Mouse (Mus musculus) heart, adult 8-10 months (tissue): Measurements from ENCODE around the gene St8sia1. TPM values are rescaled to one million over a fixed set of nuclear protein-coding genes. Genes with fewer than 3 reads are reported as not detected.

ENCODE experiments used
- DNase-seq: peaks from one replicate; pipeline ENCODE4 v3.0.0; 2022; ENCODE audit warnings: low spot score
- total RNA-seq, 4 experiments: library from RNA; stranded (reverse); gene quantifications; 2 replicates each; pipeline ENCODE4 v1.2.4; 2022

St8sia1 gene
- total RNA-seq, 4 experiments from 2014 or later = 0.09 to 0.25 (median 0.17) TPM

DNA sequence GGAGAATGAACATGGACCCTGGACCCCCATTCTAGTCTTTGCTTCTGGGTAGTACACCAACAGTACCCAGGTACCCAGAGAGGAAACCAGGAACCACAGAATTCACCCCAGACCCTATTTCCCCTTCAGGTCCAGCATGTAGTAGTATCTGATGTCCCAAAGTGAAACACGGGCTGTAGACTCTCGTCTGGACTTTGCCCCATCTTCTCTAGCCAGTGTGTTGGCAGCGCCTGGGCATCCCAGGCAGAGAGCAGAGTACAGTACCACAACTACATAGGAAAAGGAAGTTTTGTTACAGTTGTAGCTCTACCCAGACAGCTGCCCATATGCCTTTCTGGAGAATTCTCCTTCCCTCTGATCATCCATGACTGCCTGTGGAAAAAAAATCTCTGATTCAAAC lies 134.0 kb downstream of the St8sia1 start:
- no peak for DNase-seq

DNA sequence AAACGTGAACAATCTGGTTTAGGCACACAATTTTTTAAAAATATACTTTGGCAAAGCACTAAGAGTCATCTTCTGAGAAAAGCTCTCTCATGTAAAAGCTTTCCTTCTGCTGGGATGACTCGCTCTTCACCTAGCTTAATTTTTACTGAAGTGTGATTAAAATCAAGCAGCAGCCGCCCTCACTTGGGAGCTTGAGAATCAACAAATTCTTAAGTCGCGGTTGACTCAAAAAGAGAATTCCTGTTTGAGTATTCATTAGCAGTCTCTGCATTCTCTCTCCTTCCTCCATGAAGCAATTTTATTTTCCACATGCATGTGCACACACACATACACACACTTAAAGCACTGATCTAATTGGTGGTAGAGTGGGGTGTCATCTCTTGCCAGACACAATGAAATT lies 138.8 kb downstream of the St8sia1 start:
- no peak for DNase-seq

DNA sequence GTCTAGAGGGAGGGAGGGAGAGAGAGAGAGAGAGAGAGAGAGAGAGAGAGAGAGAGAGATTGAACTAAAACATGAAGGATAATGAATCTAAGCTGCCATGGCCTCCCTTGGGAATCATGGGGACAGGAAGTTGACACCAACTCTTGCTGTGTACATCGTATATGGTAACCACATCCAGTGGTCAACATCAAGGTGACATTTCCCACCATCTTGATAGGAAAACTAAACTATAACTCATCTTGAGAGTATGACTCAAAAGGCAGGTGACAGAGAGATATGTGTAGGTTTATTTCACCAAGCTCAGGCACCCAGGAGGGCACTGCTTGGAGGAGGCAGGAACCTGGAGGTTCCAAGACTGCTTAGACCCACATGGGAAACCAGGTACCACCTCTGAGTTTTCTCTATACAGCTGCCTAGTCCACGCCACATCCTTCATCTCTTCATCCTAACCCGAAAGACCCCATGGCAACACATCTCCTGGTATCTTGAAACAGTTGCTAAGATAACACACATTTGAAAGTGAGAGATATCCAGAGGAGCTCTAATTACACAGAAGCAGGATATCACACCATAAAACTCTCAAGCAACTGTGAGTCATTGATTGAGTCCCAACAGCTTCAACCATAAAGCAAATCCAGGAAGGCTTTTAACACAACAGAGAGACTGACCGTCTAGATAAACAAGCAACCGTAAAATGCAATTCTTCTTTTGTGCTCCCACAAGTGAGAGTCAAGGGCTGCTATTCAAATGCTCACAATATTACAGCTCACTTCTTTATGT lies 141.1 kb downstream of the St8sia1 start:
- no peak for DNase-seq

DNA sequence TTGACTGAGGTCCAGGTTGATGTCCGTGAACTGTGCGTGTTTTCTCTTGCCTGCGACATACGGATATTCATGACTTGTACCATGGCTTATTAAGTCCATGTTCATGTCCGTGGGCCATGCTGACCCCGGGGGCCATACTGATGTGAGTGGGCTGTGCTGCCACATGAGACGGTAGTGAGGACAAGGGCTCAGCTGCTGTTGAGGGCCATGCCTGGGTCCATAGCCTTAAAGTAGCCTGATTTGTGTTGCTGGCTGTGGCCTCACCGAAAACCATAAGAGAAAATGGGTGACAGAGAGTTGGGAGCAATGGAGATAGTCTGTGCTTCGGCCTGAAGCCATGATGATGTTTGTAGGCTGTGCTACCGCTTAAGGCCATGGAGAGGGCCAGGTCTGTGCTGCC lies 145.9 kb downstream of the St8sia1 start:
- no peak for DNase-seq

DNA sequence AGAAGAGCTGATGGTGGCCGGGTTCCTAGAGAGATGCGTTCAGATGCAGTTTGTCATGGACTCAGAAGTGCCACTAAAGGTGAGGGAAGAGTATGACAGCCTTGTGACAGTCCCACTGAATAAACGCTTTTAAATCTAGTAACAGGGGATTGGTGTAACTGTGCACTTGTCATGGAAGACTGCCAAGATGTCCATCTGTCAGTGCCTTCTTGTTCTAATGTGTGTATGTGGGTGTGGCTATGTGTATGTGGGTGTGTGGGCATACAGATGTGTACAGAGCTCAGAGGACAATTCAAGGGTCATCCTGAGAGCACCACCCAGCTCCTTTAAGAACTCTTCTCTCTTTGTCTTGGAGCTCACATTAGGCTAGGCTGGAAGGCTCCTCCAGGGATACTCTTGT lies 148.7 kb downstream of the St8sia1 start:
- no peak for DNase-seq

DNA sequence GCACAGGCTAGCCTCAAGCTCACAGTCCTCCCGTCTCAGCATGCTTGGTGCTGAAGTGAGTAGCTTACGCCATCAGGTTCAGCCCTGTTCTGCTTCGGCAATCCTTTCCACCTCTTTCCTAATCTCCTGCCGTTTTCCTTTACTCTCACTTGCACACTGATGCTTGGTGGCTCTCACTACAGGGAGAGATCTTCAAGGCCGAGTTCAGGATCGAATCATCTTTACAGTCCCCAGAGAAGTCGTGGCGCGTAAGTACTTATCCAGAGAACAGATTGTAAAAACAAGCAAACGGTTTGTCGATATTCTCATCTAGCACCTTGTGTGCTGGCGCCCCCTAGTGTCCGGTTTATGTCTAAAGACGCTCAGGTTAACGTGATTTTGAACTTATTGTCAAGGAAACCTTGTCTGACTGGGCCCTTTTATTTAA lies 149.7 kb downstream of the St8sia1 start:
- DNase-seq = peak; percentile 46

DNA sequence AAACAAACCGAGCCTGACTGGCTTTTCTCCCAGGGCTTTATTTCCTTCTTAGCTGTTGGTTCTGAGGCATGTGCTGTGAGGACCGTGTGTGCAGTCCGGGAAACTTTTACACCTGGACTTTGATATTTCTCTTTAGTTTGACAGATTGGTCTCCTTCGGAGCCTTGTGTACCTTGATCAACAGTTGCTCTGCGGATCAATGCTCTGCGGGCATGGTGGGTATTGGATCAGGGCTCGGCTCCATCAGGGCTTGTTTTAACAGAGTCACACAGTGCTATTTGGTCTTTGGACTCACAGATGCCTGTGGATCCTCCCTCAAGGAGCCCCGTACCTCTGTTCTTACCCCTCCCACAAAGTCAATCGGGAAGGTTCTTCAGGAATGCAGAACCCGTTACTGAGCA lies 150.2 kb downstream of the St8sia1 start:
- DNase-seq = no peak

DNA sequence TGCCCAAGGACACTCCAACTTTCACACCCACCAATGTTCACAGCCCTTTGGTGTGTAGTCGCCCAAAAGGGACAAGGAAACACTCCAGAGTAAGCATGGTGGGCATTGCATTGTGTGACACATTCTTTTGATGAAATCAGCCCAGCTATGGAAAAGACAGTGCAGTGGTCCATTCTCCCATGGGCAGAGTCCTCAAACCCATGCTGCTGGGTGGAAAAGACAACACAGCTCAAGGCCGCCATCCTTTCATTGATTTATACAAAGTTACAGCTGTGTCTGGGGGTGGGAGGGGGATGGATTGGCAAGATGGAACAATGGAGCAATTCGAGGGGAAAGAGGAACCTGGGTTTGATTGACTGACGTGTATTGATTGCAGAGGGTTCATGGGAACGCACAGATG lies 151.3 kb downstream of the St8sia1 start:
- no peak for DNase-seq

DNA sequence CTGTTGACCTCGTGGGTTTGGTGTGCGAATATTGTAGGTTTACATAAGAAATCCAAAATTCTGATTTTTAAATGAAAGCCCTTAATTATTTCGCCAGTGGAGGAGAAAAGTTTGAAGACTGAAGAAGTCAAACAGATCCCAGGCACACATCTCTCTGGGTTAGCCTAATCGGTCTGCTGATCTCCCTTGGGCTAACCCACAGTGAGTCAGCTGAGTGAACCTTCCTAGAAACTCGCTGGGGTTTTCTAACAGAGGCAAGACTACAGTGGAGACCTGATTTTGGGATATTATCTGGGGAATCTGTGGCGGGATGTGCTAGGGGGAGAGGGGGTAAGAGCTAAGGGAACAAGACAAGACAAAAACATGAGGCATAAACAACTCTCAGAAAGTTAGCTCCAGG lies 154.0 kb downstream of the St8sia1 start:
- DNase-seq = no peak

DNA sequence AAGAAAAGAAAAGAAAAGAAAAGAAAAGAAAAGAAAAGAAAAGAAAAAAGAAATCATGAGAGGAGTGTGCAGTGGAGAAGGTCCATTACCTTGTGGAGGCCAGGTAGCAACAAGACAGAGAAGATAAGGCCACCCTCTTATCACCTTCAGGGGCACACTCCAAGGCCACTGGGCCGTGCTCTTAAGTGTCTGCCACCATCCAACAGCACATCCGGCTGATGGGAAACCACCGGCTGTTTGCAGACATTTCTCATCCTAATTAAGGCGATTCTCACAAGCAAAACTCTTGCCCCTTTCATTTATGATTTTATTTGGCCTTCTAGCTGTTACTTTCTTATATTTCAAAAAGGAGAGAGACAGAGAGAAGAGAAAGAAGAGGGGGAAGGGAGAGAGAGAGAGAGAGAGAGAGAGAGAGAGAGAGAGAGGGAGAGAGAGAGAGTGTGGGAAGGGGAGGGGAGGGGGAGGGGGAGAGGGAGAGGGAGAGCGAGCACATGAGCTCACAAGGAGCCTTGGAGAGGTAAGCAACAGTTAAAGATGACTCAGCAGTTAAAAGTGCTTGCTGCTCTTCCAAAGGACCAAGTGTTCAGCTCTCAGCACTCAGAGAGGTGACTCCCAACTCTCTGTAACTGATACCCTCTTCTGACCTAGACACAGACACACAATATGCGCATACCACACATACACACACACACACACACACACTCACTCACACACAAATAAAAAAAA lies 154.7 kb downstream of the St8sia1 start:
- DNase-seq = no peak

DNA sequence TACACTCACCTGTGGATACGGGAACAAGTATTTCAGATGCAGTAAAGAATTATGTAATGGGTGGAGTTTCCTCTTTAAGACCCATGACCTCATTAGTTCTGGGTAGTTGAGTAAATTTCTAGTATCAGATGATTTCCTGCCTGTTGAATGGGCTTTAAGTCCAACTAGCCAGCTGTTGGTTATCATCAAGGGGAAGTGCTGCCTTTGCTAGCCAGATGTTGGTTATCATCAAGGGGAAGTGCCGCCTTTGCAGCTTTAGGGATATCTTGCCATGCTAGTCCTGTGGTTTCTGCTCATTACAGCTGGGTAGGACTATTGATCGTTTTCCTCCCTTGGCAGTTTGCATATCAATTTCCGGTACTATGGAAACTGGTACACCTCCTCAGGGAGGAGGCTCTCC lies 157.9 kb downstream of the St8sia1 start:
- DNase-seq = no peak

DNA sequence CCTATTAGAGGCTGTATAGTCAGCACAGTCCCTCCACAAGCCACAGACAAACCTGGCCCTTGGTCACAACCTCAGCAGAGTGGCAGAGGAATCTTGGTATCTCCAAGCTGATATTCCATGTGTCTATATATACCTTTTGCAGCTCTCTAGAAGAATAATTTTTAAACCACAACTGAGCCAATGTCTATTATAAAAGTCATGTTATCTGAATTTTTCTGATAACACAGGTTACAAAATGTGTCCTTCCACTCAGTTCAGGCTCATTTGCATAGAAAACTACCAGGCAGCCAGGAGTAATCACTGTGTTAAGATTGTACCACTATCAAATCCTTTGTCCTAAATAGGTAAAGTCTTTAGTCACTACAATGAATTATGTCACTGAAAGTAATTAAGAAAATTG lies 159.8 kb downstream of the St8sia1 start, which contains the start of gene Sult6b2:
Gene Sult6b2, minus strand, starts transcription at position 101 of the 400 bp plus-strand sequence.
- DNase-seq = no peak

DNA sequence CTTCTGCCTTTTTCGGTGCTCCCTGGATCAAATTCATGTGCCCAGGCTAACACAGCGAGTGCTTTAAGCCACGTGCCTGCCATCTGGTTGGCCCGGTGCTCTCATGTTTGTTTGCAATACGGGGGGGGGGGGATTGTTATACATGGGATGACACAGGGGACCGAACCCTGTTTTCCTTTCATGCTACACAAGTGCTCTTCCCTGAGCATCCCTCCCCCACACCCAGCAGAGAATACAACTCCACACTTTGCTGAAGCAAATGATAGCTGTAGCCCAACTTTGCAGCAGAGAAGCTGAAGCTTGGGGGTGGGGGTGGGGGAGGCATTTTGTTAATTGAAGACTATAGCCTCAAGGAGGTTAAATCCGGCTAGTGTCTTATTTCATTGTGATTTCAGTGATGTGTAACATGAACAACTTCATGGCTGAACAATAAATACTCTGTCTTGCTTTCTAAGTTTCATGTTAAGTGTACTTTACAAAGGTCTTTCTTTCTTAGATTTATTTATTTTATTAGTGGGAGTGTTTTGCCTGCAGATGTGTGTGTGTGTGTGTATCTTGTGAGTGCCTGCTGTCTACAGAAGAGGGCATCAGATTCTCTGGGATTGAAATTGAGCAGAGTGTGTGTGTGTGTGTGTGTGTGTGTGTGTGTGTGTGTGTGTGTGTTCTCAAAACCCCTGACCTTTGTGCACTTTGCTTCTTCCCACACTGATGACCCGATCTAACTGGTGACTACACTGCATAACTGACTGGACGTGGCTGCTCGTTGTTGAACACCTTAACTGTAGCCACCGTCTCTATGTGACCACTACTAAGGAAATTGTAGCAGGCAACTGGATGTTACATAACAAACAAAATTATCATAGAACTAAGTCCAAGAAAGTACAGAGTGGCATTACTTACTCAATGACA lies 161.4 kb downstream of the St8sia1 start:
- no peak for DNase-seq

DNA sequence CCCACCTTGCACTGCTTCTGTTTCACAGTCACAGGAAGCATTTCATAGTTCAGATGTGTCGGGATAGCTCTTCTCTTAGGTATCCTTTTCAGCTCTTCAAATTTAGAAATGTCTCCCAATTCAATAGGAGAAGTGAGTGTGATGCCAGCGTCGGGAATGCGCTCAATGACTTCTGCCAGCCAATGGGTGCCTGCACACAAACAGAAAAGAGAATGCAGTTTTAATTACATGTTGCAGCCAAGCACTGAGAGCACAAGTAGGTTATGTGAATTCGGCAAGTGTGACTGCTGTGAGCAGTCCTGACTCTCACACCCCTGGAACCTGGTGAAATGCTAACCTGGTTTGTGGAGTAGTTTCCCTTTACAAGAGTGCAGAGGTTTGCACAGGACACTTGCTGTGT lies 162.6 kb downstream of the St8sia1 start:
- no peak for DNase-seq

DNA sequence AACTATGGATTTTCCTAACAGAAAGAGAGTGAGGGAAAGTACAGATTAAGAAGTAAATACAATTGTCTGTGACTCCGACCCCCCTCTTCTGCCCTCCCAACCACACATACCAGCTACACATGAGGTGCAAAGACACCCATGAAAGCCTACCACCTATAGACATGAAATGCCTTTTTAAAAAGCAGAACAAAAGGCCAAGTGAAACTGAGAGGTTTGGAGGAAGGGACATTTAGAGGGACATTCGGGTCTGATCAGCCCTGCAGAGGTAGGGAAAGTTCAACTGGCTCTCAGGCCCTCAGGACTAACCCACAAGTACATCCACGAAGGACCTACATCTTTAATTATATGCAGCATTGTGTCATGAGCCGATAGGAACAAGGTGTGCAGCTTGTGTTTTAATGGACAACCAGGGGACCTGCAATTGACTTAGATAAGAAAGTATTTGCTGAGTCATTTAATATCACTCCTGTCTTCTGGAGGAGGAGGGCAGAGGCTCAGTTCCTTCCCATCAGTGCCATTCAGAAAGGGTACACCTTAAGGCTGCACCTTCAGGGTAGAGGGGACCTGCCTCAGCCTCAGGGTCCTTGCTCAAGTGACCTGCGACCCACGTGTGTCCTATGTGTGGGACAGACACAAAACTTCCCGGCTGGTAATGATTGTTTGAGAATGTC lies 164.4 kb downstream of the St8sia1 start:
- DNase-seq = no peak

DNA sequence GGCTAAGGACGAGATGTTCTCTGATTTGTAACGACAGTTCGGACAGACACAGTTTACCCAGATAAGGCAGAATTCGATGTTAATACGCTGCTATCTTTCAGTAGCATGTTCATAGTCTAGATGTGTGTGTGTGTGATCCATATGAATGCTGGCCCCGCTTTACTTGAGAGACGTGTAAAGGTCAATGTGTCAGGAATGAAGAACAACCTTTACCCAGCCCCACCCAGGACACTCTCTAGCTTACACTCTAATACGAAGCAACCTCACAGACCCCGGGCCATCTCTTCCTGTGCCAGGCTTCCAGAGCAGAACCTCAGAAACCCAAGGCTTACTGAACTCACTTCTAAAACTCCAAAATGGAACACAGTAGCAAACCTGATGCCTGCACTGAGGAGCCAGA lies 165.4 kb downstream of the St8sia1 start:
- DNase-seq = no peak

DNA sequence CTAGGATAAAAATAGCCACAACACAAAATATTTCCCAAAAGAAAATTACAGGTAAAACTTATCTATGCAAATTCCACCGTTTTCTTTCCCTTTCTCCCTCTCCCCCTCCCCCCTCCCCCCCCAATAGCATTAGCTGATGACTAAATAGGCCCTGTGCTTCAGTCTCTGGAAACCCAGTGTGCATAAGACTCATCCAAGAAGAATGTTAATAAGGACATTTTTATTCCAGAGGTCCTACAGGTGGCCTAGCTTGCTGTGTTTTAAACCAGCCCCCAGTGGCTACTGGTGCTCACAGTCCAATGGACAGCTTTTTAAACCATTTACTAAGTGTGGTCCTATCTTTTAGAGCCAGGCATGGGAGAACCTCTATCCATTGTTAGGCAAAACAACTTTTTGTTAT lies 166.3 kb downstream of the St8sia1 start:
- no peak for DNase-seq

DNA sequence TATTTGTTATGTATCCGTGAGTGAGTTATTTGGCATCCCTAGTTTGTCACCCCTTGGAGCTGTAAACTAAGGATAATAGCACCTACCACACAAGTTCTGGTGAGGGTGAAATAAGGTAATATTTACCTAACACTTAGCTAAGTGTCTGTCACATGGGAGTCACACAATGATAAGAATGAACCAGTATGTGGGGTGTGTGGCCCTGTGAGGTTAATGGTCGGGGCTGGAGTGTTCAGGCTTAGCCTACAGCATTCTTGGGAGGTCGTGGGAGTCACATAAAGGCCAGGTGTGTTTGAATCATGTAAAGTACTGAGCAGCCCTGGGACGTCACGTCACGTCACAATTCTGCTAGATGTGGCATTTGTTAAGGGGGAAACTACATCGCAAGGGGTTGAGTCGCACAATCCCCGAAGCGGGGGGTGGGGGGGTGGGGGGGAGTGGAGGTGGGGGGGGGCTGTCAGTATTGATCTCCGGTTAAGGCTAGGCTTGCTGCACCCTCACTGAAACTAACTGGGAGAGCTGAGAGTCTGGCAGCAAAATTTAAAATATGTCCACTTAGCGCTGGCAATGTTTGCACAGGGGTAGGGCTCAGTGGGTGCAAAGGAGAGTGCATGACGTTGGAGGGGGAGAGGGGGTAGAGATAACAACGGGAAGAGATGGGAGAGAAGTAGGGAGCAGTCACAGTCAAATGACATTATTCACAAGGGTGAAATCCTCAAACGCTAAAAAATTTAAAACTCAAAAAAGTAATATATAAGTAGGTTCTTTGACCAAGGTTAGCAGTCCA lies 168.4 kb downstream of the St8sia1 start:
- DNase-seq = no peak

DNA sequence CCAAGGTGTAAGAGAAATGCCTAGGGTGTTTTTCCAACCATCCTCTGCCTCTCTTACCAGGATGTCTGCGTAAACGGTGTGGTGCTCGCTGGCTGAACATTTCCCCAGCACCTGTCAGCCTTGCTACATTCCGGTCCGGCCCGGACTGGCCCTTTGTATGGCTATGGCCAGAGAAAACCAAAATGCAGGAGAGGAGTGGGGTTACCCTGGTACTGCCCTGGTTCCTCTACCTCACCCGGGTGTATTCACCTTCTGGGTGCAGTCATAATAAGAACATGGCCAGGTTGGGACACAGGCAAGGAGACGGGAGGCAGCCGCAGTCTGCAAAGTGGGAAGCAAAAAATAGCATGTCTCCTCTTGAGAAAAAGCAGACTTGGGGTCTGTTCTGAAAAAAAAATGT lies 169.2 kb downstream of the St8sia1 start:
- DNase-seq = no peak

DNA sequence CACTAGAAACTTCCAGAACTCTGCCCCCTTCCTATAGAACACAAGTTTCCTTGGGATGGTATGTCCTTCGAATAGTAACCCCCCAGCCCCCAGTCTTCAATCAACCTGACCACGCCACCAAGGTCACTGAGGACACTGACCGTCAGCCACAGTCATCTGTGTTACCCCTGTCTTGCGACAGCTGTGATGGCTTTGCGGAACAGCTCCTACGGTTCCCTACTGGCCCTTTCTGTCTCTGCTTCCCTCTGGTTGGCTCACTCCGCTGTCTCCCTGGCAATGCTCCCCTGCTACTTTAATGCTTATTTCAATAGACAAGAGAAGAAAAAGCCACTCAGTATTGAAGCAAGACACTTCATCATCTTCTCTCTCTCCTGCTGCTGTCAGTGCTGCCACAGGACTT lies 170.8 kb downstream of the St8sia1 start:
- DNase-seq = no peak
